Mouse (Mus musculus): ENCODE measurements at regions not wholly inside any gene's neighbourhood (a gene's known extent, or its start where the extent isn't known, plus 50 kb on each side); places are given as distances from the start of the nearest gene placed in this dataset.

- no peak for ATAC-seq (ENCODE audit: low TSS enrichment)
These were observed 206.3 kb upstream of the Mkln1 start for GRCm38 (mm10) chr6:31192197-31192596.

- ATAC-seq (ENCODE audit: low TSS enrichment) = peak; percentile 71
These were observed 205.3 kb upstream of the Mkln1 start for GRCm38 (mm10) chr6:31193202-31193601.

GRCm38 (mm10) chr6:31197631-31198338 is 200.8 kb upstream of the Mkln1 start:
- ATAC-seq (ENCODE audit: low TSS enrichment) = 0 out of 2 replicates have a peak, but pooled peaks have one; percentile 5

- peak; percentile 53 for ATAC-seq (ENCODE audit: low TSS enrichment)
These were observed 200.2 kb upstream of the Mkln1 start for GRCm38 (mm10) chr6:31198340-31198739.

GRCm38 (mm10) chr6:31200705-31201104 is 197.8 kb upstream of the Mkln1 start:
- peak; percentile 13; the same call in 1 of the 2 replicates for ATAC-seq (ENCODE audit: low TSS enrichment)

GRCm38 (mm10) chr6:31201375-31201972 is 197.1 kb upstream of the Mkln1 start:
- ATAC-seq (ENCODE audit: low TSS enrichment) = no peak

GRCm38 (mm10) chr6:31202594-31202993 is 195.9 kb upstream of the Mkln1 start:
- no peak for ATAC-seq (ENCODE audit: low TSS enrichment)

- no peak for ATAC-seq (ENCODE audit: low TSS enrichment)
These were observed 194.1 kb upstream of the Mkln1 start for GRCm38 (mm10) chr6:31204434-31204833.

- ATAC-seq (ENCODE audit: low TSS enrichment) = no peak
These were observed 193.7 kb upstream of the Mkln1 start for GRCm38 (mm10) chr6:31204839-31205238.

GRCm38 (mm10) chr6:31206106-31206505 is 192.4 kb upstream of the Mkln1 start:
- ATAC-seq (ENCODE audit: low TSS enrichment) = no peak

GRCm38 (mm10) chr6:31207231-31207630 is 191.3 kb upstream of the Mkln1 start:
- no peak for ATAC-seq (ENCODE audit: low TSS enrichment)

- ATAC-seq (ENCODE audit: low TSS enrichment) = no peak
These were observed 190.3 kb upstream of the Mkln1 start for GRCm38 (mm10) chr6:31208224-31208623.

- ATAC-seq (ENCODE audit: low TSS enrichment) = no peak
These were observed 189.0 kb upstream of the Mkln1 start for GRCm38 (mm10) chr6:31209411-31210139.

- no peak for ATAC-seq (ENCODE audit: low TSS enrichment)
These were observed 188.3 kb upstream of the Mkln1 start for GRCm38 (mm10) chr6:31210209-31210714.

- ATAC-seq (ENCODE audit: low TSS enrichment) = no peak
These were observed 187.4 kb upstream of the Mkln1 start for GRCm38 (mm10) chr6:31211091-31211490.

- no peak for ATAC-seq (ENCODE audit: low TSS enrichment)
These were observed 186.9 kb upstream of the Mkln1 start for GRCm38 (mm10) chr6:31211616-31212015.

- peak; percentile 29; the same call in 1 of the 2 replicates for ATAC-seq (ENCODE audit: low TSS enrichment)
These were observed 186.5 kb upstream of the Mkln1 start for GRCm38 (mm10) chr6:31212080-31212479.

GRCm38 (mm10) chr6:31212694-31213093 is 185.8 kb upstream of the Mkln1 start:
- no peak for ATAC-seq (ENCODE audit: low TSS enrichment)

GRCm38 (mm10) chr6:31213161-31213560 is 185.4 kb upstream of the Mkln1 start:
- no peak for ATAC-seq (ENCODE audit: low TSS enrichment)

GRCm38 (mm10) chr6:31215661-31216060 is 182.9 kb upstream of the Mkln1 start:
- no peak for ATAC-seq (ENCODE audit: low TSS enrichment)

GRCm38 (mm10) chr6:31216206-31217059 is 182.1 kb upstream of the Mkln1 start:
- ATAC-seq (ENCODE audit: low TSS enrichment) = peak; percentile 34
